Mouse (Mus musculus): Measurements from ENCODE around the gene Gstm7. TPM values are rescaled to one million over a fixed set of nuclear protein-coding genes. Genes with fewer than 3 reads are reported as not detected.

The Gstm7 gene
- polyA plus RNA-seq, 1 experiment from 2014 or later: 14.6 TPM

Other genes with a start within 250 kb of the Gstm7 start
- 45.8 and 48.9 TPM in 2 replicates for gene Ahcyl1, start 235.3 kb downstream of the Gstm7 start, polyA plus RNA-seq (2015; fragmentation: Nextera tagmentation; extraction: Ambion mirVana)
- 8.3 and 11.6 TPM in 2 replicates for gene Csf1, start 171.3 kb downstream of the Gstm7 start, polyA plus RNA-seq (2015; fragmentation: Nextera tagmentation; extraction: Ambion mirVana)
- gene Eps8l3, start 54.6 kb downstream of the Gstm7 start, polyA plus RNA-seq (2015; fragmentation: Nextera tagmentation; extraction: Ambion mirVana): not detected in 2 replicates
- gene Gstm5, start 36.0 kb downstream of the Gstm7 start, polyA plus RNA-seq (2015; fragmentation: Nextera tagmentation; extraction: Ambion mirVana): 131 and 139 TPM in 2 replicates
- 9.5 and 11.5 TPM in 2 replicates for gene Gstm6, start 11.9 kb upstream of the Gstm7 start, polyA plus RNA-seq (2015; fragmentation: Nextera tagmentation; extraction: Ambion mirVana)
- gene Gstm3, start 37.5 kb upstream of the Gstm7 start, polyA plus RNA-seq (2015; fragmentation: Nextera tagmentation; extraction: Ambion mirVana): 0.50 TPM in 1 of 2 replicates, not detected in the other
- gene Gstm2, start 54.6 kb upstream of the Gstm7 start, polyA plus RNA-seq (2015; fragmentation: Nextera tagmentation; extraction: Ambion mirVana): 52.9 and 53.5 TPM in 2 replicates
- gene Gstm1, start 86.2 kb upstream of the Gstm7 start, polyA plus RNA-seq (2015; fragmentation: Nextera tagmentation; extraction: Ambion mirVana): 44.3 and 50.5 TPM in 2 replicates
- gene Gstm4, start 113.1 kb upstream of the Gstm7 start, polyA plus RNA-seq (2015; fragmentation: Nextera tagmentation; extraction: Ambion mirVana): 15.2 and 16.4 TPM in 2 replicates
- gene Ampd2, start 154.8 kb upstream of the Gstm7 start, polyA plus RNA-seq (2015; fragmentation: Nextera tagmentation; extraction: Ambion mirVana): 29.4 and 30.3 TPM in 2 replicates
- gene Gnat2, start 161.0 kb upstream of the Gstm7 start, polyA plus RNA-seq (2015; fragmentation: Nextera tagmentation; extraction: Ambion mirVana): 0.20 and 1.3 TPM in 2 replicates
- gene Gnai3, start 214.3 kb upstream of the Gstm7 start, polyA plus RNA-seq (2015; fragmentation: Nextera tagmentation; extraction: Ambion mirVana): 74.7 and 76.3 TPM in 2 replicates
- 0.14 TPM in 1 of 2 replicates, not detected in the other for gene Gpr61, start 223.1 kb upstream of the Gstm7 start, polyA plus RNA-seq (2015; fragmentation: Nextera tagmentation; extraction: Ambion mirVana)